Mouse (Mus musculus) MEL (cell line): ENCODE data around the gene Arpp19.

Experiments
- CHD2 ChIP-seq: IDR thresholded peaks from 2 replicates; pipeline ENCODE4 v1.6.1; 2011; ENCODE audit warnings: low read length, improper control_type of control experiment
- EP300 ChIP-seq, 2 experiments: IDR thresholded peaks; 2 replicates each; pipeline ENCODE4 v1.6.1; 2011; ENCODE audit warnings: improper control_type of control experiment in 2 of 2, low read length in 2 of 2, low read depth in 1 of 2, mild to moderate bottlenecking in 1 of 2
- MEF2A ChIP-seq: IDR thresholded peaks from 2 replicates; pipeline ENCODE4 v1.6.1; 2014; ENCODE audit warnings: low read depth, mild to moderate bottlenecking, inconsistent platforms, low read length, improper control_type of control experiment; ENCODE audit not compliant: poor library complexity, insufficient replicate concordance, severe bottlenecking; ENCODE audit errors: extremely low read depth
- MXI1 ChIP-seq: IDR thresholded peaks from 2 replicates; pipeline ENCODE4 v1.6.1; 2011; ENCODE audit warnings: mild to moderate bottlenecking, low read depth, low read length, improper control_type of control experiment
- POLR2A ChIP-seq, 2 experiments: IDR thresholded peaks; 2 replicates each; pipeline ENCODE4 v1.6.1; 2011 to 2012; ENCODE audit warnings: low read length in 2 of 2, mild to moderate bottlenecking in 2 of 2, control low read depth in 1 of 2, improper control_type of control experiment in 1 of 2, low read depth in 1 of 2, moderate library complexity in 1 of 2; ENCODE audit not compliant: control insufficient read depth in 1 of 2, insufficient read depth in 1 of 2, poor library complexity in 1 of 2

DNA sequence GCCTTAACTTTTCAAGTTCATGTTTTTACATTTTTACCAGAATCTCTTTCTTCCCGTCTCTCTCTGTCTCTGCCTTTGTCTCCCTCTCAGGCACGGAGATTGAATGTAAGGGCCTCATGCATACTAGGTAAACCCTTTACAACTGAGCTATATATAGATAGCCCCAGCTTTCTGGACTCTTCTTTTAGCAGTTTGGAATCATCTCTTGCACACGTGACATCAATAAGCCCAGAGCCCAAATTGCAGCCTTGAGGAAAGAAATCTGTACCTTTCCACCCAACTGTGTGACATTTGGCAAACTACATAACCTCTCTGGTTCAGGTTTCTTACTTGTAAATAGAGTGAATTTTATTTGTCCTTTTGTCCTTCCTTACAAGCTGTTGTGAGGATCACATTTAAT lies 34.9 kb downstream of the Arpp19 start:
- TF ChIP-seq MXI1: no peak
- no peak for TF ChIP-seq EP300 (IDR thresholded peaks at IDR 0.05; ENCODE audit: low read depth in 1 of 2, low read length in 2 of 2)
- no peak for TF ChIP-seq MEF2A
- no peak for TF ChIP-seq CHD2
- TF ChIP-seq POLR2A (IDR thresholded peaks at IDR 0.05; ENCODE audit: control insufficient read depth in 1 of 2, insufficient read depth in 1 of 2, low read depth in 1 of 2, low read length in 2 of 2, poor library complexity in 1 of 2): no peak
